Mouse (Mus musculus) adrenal gland, postnatal 36 days (tissue): ENCODE measurements at regions not wholly inside any gene's neighbourhood (a gene's known extent, or its start where the extent isn't known, plus 50 kb on each side); places are given as distances from the start of the nearest gene placed in this dataset.
"Not testable (repeated sequence)": the region's sequence is repeated elsewhere in the genome, so short reads cannot be mapped to it uniquely, and the experiment has no call there.

Experiments
- DNase-seq, 2 experiments: peaks; one replicate each; pipeline ENCODE4 v3.0.0; 2021; ENCODE audit warnings: mixed read lengths in 1 of 2

DNA sequence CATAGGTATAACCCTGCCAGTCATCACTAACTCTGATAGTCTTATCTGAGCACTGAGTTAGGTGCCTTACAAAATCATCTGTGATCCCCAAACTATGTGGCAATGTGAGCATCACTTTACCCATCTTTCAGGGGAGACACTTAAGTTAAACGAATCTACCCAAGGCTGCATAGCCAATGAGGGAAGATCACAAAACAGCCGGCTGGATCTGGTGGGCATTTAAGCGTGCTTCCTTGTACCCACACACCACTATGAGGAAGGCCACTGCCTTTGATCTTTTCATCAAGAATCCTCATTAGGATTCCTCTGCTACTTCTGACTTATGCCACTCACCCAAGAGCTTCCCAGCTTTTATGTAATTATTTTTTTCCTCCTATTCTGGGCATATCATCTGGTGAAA lies 257.1 kb upstream of the Pik3r1 start:
- DNase-seq: no peak

DNA sequence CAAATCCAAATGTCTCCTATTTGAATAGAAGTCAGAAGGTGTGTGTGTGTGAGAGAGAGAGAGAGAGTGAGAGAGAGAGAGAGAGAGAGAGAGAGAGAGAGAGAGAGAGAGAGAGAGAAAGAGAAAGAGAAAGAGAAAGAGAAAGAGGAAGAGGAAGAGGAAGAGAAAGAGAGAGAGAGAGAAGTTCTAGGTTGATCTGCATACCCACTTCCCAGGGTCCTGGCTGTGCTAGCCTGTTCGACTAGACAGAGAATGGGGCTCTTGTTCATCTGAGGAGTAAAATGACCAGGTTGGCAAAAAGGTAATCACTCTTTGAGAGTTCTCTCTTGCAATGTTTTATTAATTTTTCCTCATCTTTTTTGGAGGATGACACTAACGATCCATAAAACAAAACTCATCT lies 257.5 kb upstream of the Pik3r1 start:
- DNase-seq: not testable (repeated sequence)

- DNase-seq: no peak
Measured at GRCm38 (mm10) chr13:102031416-102031815, 263.4 kb upstream of the Pik3r1 start.

DNA sequence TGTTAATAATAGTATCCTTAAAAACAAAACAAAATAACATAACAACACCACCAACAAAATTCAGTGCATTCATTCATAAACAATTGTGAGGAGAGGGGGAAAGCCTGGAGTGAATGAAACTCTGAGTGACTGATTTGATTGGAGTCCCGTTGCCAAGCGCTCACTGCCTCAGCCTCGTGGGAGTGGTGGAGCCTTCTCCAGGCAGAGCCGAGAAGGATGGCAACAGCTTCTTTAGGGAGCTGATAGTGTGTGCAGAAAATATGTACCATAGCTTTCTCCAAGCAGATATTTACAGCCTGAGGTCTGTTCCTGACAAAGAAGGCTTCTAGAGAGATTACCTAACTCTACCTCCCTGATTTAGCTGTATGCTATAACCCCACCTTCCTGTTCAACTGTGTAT lies 266.5 kb upstream of the Pik3r1 start:
- DNase-seq: no peak

DNA sequence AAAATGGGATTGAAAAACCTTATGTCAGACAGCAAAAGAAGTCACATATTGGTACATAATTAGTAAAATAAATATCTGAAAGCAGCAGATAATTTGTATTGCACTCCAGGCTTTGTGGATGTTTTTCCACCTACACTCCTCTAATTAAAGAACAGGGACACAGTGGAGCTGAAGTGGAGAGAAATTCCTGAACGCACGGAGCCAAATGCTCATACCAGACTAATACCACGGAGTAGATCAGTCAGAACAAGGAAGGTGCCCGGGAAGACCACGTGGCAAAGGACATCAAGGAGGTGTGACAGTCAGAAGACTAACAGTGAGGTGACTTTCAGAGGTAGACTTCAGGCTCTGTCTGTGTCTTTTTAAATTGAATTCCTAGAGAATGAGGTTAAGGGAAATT lies 268.0 kb upstream of the Pik3r1 start:
- no peak for DNase-seq

GRCm38 (mm10) chr13:102036819-102037624 lies 269.0 kb upstream of the Pik3r1 start:
- no peak for DNase-seq

DNA sequence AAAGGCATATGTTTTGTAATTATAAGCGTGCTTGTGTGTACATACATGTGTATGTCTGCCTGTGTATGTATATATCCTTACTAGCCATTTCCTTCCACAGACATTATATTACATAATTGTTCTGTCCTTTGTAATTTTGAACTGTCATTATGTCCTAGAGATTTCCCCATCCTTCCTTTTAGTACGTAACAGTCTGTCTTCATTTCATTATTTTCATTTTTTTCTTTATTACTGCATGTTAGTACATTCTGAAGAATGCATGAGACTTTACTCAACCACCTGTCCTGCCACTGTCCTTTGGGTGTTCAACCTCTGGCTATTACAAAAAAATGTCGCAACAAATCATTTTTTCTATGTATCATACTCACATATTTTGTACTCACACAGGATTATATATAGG lies 292.2 kb upstream of the Pik3r1 start:
- DNase-seq: no peak

DNA sequence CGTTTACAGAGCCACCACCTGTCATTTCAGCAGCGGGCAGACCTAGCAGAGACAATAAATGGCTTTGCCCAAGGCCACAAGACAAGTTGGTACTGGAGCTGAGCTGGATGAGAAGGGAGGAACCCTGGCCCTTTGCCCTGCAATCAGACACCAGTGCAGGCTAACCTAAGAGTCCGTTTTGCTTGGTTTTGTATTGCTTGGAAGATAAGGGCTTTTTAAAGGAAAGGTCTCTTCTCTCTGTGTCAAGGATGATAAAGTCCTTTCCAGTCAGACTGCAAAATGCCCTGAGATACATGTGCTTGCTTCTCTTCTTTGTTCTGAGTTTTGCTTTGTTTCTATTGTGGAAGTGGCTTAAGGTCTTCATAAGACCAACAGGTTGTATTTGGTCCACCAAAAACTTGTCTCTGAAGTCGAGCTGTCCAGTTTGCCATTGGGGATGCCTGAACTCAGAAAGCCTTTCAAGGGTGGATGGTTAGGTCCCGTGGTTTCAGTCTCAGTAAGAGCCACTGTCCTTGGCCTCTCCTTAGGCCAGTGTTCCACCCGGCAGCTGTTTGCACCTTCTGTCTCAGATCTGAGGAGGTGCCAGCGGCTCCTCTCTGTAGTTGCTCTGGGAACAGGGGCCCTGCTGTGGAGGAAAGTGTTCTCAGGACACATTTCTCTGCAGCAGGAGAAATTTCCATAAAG lies 296.7 kb upstream of the Pik3r1 start:
- peak; percentile 68 to 74 for DNase-seq

- DNase-seq: no peak
Measured at GRCm38 (mm10) chr13:102065274-102065640, 297.2 kb upstream of the Pik3r1 start.

GRCm38 (mm10) chr13:102065796-102066195 lies 297.8 kb upstream of the Pik3r1 start:
- DNase-seq: peak in 1 of 2 experiments; percentile 35

GRCm38 (mm10) chr13:102070740-102071139 lies 302.7 kb upstream of the Pik3r1 start:
- DNase-seq: no peak

DNA sequence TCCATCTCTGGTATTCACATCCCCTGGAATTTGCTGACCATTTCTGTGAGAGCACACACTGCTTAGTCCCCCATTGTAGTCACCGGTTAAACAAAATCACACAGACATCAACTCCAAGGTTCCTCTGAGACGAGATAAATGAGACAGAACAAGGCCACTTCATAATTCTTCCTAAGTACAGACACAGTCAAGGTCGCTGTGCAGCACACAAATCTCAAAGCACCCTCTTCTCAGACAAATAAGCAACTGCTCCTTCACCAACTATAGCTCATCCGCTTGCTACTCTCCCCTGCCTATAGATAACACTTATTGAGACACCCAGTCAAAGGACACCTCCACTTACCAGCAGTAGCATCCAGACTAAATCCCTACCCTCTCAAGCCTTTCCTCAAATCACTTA lies 304.3 kb upstream of the Pik3r1 start:
- peak; percentile 44 to 45 for DNase-seq

GRCm38 (mm10) chr13:102087766-102088165 lies 319.7 kb upstream of the Pik3r1 start:
- DNase-seq: no peak

- no peak for DNase-seq
Measured at GRCm38 (mm10) chr13:102089551-102089950, 321.5 kb upstream of the Pik3r1 start.

GRCm38 (mm10) chr13:102094193-102094592 lies 326.2 kb upstream of the Pik3r1 start:
- DNase-seq: no peak

GRCm38 (mm10) chr13:102103161-102103560 lies 335.1 kb upstream of the Pik3r1 start:
- DNase-seq: no peak

- no peak for DNase-seq
Measured at GRCm38 (mm10) chr13:102106188-102106587, 338.2 kb upstream of the Pik3r1 start.

GRCm38 (mm10) chr13:102108204-102108603 lies 340.2 kb upstream of the Pik3r1 start:
- DNase-seq: no peak

DNA sequence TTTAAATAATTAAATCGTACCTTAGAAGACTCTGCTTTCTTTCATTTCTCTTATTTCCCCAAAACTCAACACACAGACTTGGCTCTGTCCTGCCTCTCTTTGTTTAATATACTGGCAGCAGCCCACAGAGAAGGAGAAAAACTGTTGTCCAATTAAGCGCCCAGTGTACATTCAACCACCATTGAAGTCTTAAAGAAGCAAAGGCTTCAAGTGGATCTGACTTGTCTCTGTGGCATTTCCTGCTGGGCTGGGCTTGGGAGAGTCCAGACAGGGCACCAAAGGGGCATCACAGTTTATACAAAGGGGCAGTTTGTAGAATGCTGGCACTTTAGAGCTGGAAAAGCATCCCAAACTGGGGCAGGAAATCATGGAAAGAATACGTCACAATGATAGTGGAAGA lies 340.9 kb upstream of the Pik3r1 start:
- DNase-seq: no peak

- peak; percentile 39 to 63 for DNase-seq
Measured at GRCm38 (mm10) chr13:102113941-102114340, 345.9 kb upstream of the Pik3r1 start.

DNA sequence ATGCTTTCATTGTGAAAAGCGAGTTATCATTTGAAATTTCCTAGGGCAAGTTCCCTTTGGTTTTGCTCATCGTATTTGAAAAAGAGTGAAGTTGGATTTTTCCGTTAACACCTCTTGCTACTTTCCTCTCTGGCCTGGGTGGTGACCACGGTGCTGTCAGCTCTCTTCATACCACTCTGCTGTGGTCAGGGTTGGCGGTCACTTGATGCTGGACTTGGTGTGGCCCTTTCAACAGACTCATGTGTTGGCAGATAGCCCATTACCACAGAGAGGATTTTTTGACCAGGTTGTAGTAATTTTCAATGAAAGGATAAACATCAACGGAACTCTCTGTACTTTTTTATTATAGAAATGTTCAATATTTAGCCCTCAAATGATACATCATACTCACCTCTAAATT lies 354.3 kb upstream of the Pik3r1 start:
- DNase-seq: peak in 1 of 2 experiments; percentile 33

DNA sequence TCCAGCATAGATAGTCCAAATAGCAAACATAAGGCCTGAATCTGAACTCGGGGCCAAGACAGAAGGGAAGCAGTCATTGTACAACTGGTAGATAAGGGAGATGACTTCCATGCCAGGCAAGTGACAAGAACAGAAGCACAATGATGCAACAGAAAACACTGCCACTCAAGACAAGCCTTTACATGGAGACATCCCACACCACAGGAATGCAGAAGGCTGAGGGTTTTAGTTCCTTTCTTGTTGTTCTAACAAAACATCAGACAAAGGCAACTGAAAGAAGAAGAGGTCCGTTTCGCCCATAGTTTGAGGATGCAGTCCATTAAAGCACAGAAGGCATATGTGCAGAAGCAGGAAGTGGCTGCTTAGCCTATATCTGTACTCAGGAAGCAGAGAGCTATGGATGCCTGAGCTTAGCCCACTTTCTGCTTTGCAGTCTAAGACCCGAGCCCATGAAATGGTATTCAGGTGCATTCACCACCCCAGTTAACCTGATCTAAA lies 360.0 kb upstream of the Pik3r1 start:
- DNase-seq: no peak

GRCm38 (mm10) chr13:102131459-102131858 lies 363.4 kb upstream of the Pik3r1 start:
- no peak for DNase-seq

DNA sequence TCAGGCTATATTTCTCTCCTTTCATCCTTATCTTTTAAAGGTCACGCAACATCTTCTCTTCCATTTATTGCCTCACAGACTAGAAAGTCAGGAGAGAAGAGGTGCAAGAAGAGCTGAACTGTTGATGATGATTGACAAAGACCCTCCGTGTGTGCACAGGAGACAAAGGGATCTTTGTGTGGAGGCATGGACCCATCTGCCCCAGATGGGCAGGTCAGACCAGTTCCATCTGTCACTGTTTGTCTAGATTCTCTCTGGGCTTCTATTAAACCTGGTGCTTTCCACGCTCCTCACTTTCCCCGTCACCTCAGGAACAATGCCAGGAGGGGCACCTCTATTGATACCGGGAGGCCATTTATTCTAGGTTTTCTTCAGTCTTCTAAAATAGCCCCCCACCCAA lies 364.1 kb upstream of the Pik3r1 start:
- DNase-seq: no peak
